Mouse (Mus musculus) spleen, embryonic (tissue): Measurements from ENCODE around the gene Olfr318.
"Not testable (repeated sequence)": the region's sequence is repeated elsewhere in the genome, so short reads cannot be mapped to it uniquely, and the experiment has no call there.

Source experiments
- CTCF ChIA-PET: fragments of 350-600 bp; sonication (Branson Sonifier 250); formaldehyde crosslinking; loops from one replicate; lab custom pipeline; 2022; lab: Charles Lee

Gene Olfr318

GRCm38 (mm10) chr11:58723914-58724313 lies at the start of gene Olfr318:
Gene Olfr318 (minus strand): TSS chr11:58724014.
- CTCF ChIA-PET: no interaction called here

GRCm38 (mm10) chr11:58772888-58773287 lies 49.1 kb upstream of the Olfr318 start, which contains the start of gene Olfr315:
Gene Olfr315 (plus strand): TSS chr11:58773188.
- CTCF ChIA-PET: no interaction called here

- CTCF ChIA-PET: no interaction called here
Measured at GRCm38 (mm10) chr11:58752434-58752833, 28.6 kb upstream of the Olfr318 start, which contains the start of gene Olfr316. Gene Olfr316 (plus strand): TSS chr11:58752734.

- CTCF ChIA-PET: not testable (repeated sequence)
Measured at GRCm38 (mm10) chr11:58751096-58751495, 27.3 kb upstream of the Olfr318 start.

GRCm38 (mm10) chr11:58738792-58739262 lies 15.0 kb upstream of the Olfr318 start, which contains the start of gene Olfr317:
Gene Olfr317 (minus strand): TSS chr11:58739212.
- CTCF ChIA-PET: no interaction called here

GRCm38 (mm10) chr11:58733372-58733771 lies 9.6 kb upstream of the Olfr318 start:
- CTCF ChIA-PET: interaction anchor here (0.7 kb wide), 1 partner anchor 770 kb away, joined by 4 read pairs; no protein-coding TSS in a partner anchor

GRCm38 (mm10) chr11:58727896-58728650 lies 4.3 kb upstream of the Olfr318 start:
- CTCF ChIA-PET: not testable (repeated sequence)

GRCm38 (mm10) chr11:58719701-58720100 lies 4.1 kb downstream of the Olfr318 start:
- CTCF ChIA-PET: no interaction called here

- CTCF ChIA-PET: not testable (repeated sequence)
Measured at GRCm38 (mm10) chr11:58717723-58718122, 6.1 kb downstream of the Olfr318 start.

GRCm38 (mm10) chr11:58709086-58709485 lies 14.7 kb downstream of the Olfr318 start:
- CTCF ChIA-PET: no interaction called here

- CTCF ChIA-PET: no interaction called here
Measured at GRCm38 (mm10) chr11:58698862-58699261, 25.0 kb downstream of the Olfr318 start, which contains the start of gene Olfr319. Gene Olfr319 (plus strand): TSS chr11:58699162.

- CTCF ChIA-PET: no interaction called here
Measured at GRCm38 (mm10) chr11:58680799-58681198, 43.0 kb downstream of the Olfr318 start, which contains the start of gene Olfr320. Gene Olfr320 (plus strand): TSS chr11:58681099.

GRCm38 (mm10) chr11:58671825-58672224 lies 52.0 kb downstream of the Olfr318 start:
- CTCF ChIA-PET: no interaction called here

GRCm38 (mm10) chr11:58669252-58669651 lies 54.6 kb downstream of the Olfr318 start:
- CTCF ChIA-PET: no interaction called here
